Mouse (Mus musculus): Measurements from ENCODE around the gene Heatr6.
A peak's percentile ranks its signal among the peaks of the same experiment; 100 is the strongest.

Heatr6 gene

GRCm38 (mm10) chr11:83799871-83800430 is 46.5 kb downstream of the Heatr6 start:
- no peak for DNase-seq (ENCODE audit: low read depth, low spot score)

- peak; percentile 66 for DNase-seq (ENCODE audit: low read depth, low spot score)
These were observed 48.7 kb downstream of the Heatr6 start for GRCm38 (mm10) chr11:83802166-83802565.

GRCm38 (mm10) chr11:83802581-83802980 is 49.1 kb downstream of the Heatr6 start:
- DNase-seq (ENCODE audit: low read depth, low spot score): no peak

- no peak for DNase-seq (ENCODE audit: low read depth, low spot score)
These were observed 56.9 kb downstream of the Heatr6 start for GRCm38 (mm10) chr11:83810441-83810840.

GRCm38 (mm10) chr11:83815191-83815590 is 61.7 kb downstream of the Heatr6 start:
- no peak for DNase-seq (ENCODE audit: low read depth, low spot score)

GRCm38 (mm10) chr11:83815628-83816027 is 62.1 kb downstream of the Heatr6 start:
- DNase-seq (ENCODE audit: low read depth, low spot score): peak; percentile 68

- no peak for DNase-seq (ENCODE audit: low read depth, low spot score)
These were observed 63.6 kb downstream of the Heatr6 start for GRCm38 (mm10) chr11:83817048-83817447.

GRCm38 (mm10) chr11:83817994-83818393 is 64.5 kb downstream of the Heatr6 start:
- DNase-seq (ENCODE audit: low read depth, low spot score): no peak

GRCm38 (mm10) chr11:83818591-83819127 is 65.2 kb downstream of the Heatr6 start:
- DNase-seq (ENCODE audit: low read depth, low spot score): peak; percentile 70

GRCm38 (mm10) chr11:83819806-83820483 is 66.4 kb downstream of the Heatr6 start:
- DNase-seq (ENCODE audit: low read depth, low spot score): no peak

GRCm38 (mm10) chr11:83826142-83826541 is 72.6 kb downstream of the Heatr6 start:
- no peak for DNase-seq (ENCODE audit: low read depth, low spot score)

- peak; percentile 63 for DNase-seq (ENCODE audit: low read depth, low spot score)
These were observed 75.2 kb downstream of the Heatr6 start for GRCm38 (mm10) chr11:83828553-83829142.

GRCm38 (mm10) chr11:83832389-83832788 is 78.9 kb downstream of the Heatr6 start:
- DNase-seq (ENCODE audit: low read depth, low spot score): peak; percentile 57

All from A20 (cell line).